Mouse (Mus musculus): Measurements from ENCODE around the gene Cep350. TPM values are rescaled to one million over a fixed set of nuclear protein-coding genes. Genes with fewer than 3 reads are reported as not detected.

Gene Cep350
- polyA plus RNA-seq, 1 experiment = 3.4 TPM

DNA sequence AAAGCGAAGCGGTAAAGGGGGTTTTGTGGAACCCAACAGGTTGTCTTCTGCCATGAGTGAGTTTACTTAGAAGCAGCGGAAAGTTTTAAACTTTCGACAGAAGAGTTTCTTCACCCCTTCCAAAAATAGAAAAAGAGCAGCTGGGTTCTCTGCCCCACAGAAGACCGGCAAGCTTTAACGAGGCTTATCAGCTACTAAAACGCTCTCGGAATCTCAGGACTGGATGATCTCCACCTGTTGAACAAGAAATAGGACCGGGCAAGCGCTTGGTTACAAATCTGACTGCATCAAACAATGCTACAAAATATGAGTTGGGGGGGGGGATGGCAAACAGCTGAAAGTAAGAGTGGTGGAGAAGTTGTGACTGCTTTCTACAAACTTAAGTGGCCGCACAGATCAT lies 17.3 kb upstream of the Cep350 start:
- Histone ChIP-seq H3K36me3 (ENCODE audit: control insufficient read depth, insufficient read depth) (no peaks in the 10 kb centered on the region), H3ac (ENCODE audit: control insufficient read depth, insufficient read length) (no peak overlapping the region), H3K4me2 (ENCODE audit: low read depth) (peak overlapping the region; percentile 21), H3K4me3 (no peak overlapping the region), H3K27me3 (ENCODE audit: control insufficient read depth, insufficient read depth, insufficient read length) (no peaks in the 10 kb centered on the region), H3K79me2 (ENCODE audit: control insufficient read depth, insufficient read depth) (no peaks in the 10 kb centered on the region)
- TF ChIP-seq POLR2A (IDR thresholded peaks at IDR 0.05; ENCODE audit: insufficient read length, low read depth) = no peak
- no peak for TF ChIP-seq TCF12 (IDR thresholded peaks at IDR 0.05; ENCODE audit: insufficient read depth, poor library complexity, severe bottlenecking)
- TF ChIP-seq E2F4 (IDR thresholded peaks at IDR 0.05; ENCODE audit: insufficient read depth) = no peak
- no peak for TF ChIP-seq TCF3 (IDR thresholded peaks at IDR 0.05; ENCODE audit: insufficient read length, low read depth)
- no peak for TF ChIP-seq MYOG (IDR thresholded peaks at IDR 0.05; ENCODE audit: control insufficient read depth in 1 of 3, insufficient read depth in 1 of 3, insufficient read length in 2 of 3, low read depth in 2 of 3)

DNA sequence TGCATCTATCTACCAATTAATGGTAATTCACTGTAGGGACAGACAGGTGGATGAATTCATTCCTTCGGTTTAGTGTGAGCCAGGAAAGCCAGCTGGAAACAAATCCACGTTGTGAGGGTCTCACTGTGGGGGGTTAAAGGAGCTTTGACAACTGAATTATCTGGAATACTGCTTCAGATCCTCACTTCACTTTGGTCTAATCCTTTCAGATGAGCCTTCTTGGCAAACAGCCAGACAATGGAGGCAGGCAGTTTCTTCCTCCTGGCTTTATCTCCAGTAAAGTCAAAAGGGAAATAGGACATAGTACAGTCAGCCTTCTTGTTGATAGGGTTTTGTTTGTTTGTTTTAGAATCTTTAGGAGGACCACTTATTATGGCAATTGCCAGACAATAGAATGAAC lies 16.3 kb upstream of the Cep350 start:
- Histone ChIP-seq H3K4me2 (ENCODE audit: low read depth) (no peak overlapping the region), H3K27me3 (ENCODE audit: control insufficient read depth, insufficient read depth, insufficient read length) (no peaks in the 10 kb centered on the region), H3K79me2 (ENCODE audit: control insufficient read depth, insufficient read depth) (no peaks in the 10 kb centered on the region), H3K36me3 (ENCODE audit: control insufficient read depth, insufficient read depth) (no peaks in the 10 kb centered on the region), H3K4me3 (no peak overlapping the region), H3ac (ENCODE audit: control insufficient read depth, insufficient read length) (no peak overlapping the region)
- TF ChIP-seq CEBPB (IDR thresholded peaks at IDR 0.05; ENCODE audit: insufficient read depth, poor library complexity, severe bottlenecking) = no peak
- TF ChIP-seq SRF (IDR thresholded peaks at IDR 0.05; ENCODE audit: control insufficient read depth, insufficient read length, low read depth) = no peak
- no peak for TF ChIP-seq USF1 (IDR thresholded peaks at IDR 0.05; ENCODE audit: low read depth)
- TF ChIP-seq TCF12 (IDR thresholded peaks at IDR 0.05; ENCODE audit: insufficient read depth, poor library complexity, severe bottlenecking) = no peak
- TF ChIP-seq POLR2A (IDR thresholded peaks at IDR 0.05; ENCODE audit: insufficient read length, low read depth) = no peak
- TF ChIP-seq MYOD1 (IDR thresholded peaks at IDR 0.05; ENCODE audit: control insufficient read depth in 1 of 3, insufficient read length in 2 of 3, low read depth in 2 of 3) = no peak
- no peak for TF ChIP-seq MYOG (IDR thresholded peaks at IDR 0.05; ENCODE audit: control insufficient read depth in 1 of 3, insufficient read depth in 1 of 3, insufficient read length in 2 of 3, low read depth in 2 of 3)

DNA sequence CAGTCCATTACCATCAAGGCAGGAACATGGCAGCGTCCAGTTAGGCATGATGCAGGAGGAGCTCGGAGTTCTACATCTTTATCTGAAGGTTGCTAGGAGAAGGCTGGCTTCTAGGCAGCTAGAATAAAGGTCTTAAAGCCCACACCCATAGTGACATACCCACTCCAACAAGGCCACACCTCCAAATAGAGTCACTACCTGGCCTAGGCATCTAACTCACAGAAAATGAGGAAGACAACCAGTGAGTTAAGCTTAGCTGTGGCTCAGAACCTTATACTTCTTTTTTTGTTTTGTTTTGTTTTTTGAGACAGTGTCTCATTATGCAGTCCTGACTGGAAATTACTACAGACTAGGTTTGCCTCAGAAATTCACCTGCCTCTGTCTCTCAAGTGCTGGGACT lies 14.6 kb upstream of the Cep350 start:
- TF ChIP-seq SRF (IDR thresholded peaks at IDR 0.05; ENCODE audit: control insufficient read depth, insufficient read length, low read depth) = no peak
- no peak for TF ChIP-seq MYOG (IDR thresholded peaks at IDR 0.05; ENCODE audit: control insufficient read depth in 1 of 3, insufficient read depth in 1 of 3, insufficient read length in 2 of 3, low read depth in 2 of 3)
- TF ChIP-seq USF1 (IDR thresholded peaks at IDR 0.05; ENCODE audit: low read depth) = no peak
- TF ChIP-seq TCF3 (IDR thresholded peaks at IDR 0.05; ENCODE audit: insufficient read length, low read depth) = no peak
- TF ChIP-seq MAX (IDR thresholded peaks at IDR 0.05; ENCODE audit: low read depth) = no peak
- TF ChIP-seq TCF12 (IDR thresholded peaks at IDR 0.05; ENCODE audit: insufficient read depth, poor library complexity, severe bottlenecking) = no peak
- no peak for TF ChIP-seq POLR2AphosphoS2 (IDR thresholded peaks at IDR 0.05; ENCODE audit: insufficient read length, low read depth)
- TF ChIP-seq E2F4 (IDR thresholded peaks at IDR 0.05; ENCODE audit: insufficient read depth) = no peak
- no peak for TF ChIP-seq MYOD1 (IDR thresholded peaks at IDR 0.05; ENCODE audit: control insufficient read depth in 1 of 3, insufficient read length in 2 of 3, low read depth in 2 of 3)
- no peak for TF ChIP-seq CEBPB (IDR thresholded peaks at IDR 0.05; ENCODE audit: insufficient read depth, poor library complexity, severe bottlenecking)
- no peak for TF ChIP-seq POLR2A (IDR thresholded peaks at IDR 0.05; ENCODE audit: insufficient read length, low read depth)
- no peak for TF ChIP-seq REST (IDR thresholded peaks at IDR 0.05; ENCODE audit: insufficient read depth, insufficient read length)
- H3K4me3 ChIP-seq = no peak overlapping the region
- H3K27me3 ChIP-seq (ENCODE audit: control insufficient read depth, insufficient read depth, insufficient read length) = no peaks in the 10 kb centered on the region
- no peaks in the 10 kb centered on the region for H3K79me2 ChIP-seq (ENCODE audit: control insufficient read depth, insufficient read depth)
- H3ac ChIP-seq (ENCODE audit: control insufficient read depth, insufficient read length) = no peak overlapping the region
- no peaks in the 10 kb centered on the region for H3K36me3 ChIP-seq (ENCODE audit: control insufficient read depth, insufficient read depth)
- no peak overlapping the region for H3K4me2 ChIP-seq (ENCODE audit: low read depth)

DNA sequence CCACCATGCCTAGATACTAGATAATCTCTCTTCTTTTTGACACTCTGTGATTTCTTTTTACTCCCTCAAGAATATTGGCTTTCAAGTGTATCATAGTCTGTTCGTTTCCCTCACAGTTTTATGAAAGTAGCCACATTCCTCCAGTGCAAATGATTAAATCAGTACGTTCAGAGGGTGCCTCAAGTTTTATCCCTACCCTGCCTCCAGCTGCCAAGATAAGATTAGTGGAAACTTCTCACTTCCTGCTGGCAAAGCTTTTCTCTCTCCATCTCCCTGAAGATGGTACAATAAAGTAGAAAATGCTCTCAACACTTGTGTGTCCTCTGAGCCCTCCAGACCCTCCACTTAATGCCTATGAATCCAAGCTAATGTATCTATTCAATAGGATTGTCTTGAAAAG lies 1.9 kb upstream of the Cep350 start:
- Histone ChIP-seq H3K27me3 (ENCODE audit: control insufficient read depth, insufficient read depth, insufficient read length) (peaks cover 5% of the 10 kb centered on the region), H3K4me3 (no peak overlapping the region)

More for the DNA sequence above, 1.9 kb upstream of the Cep350 start:
- H3K4me2 ChIP-seq (ENCODE audit: low read depth) = no peak overlapping the region
- H3K79me2 ChIP-seq (ENCODE audit: control insufficient read depth, insufficient read depth) = peaks cover 27% of the 10 kb centered on the region
- H3K36me3 ChIP-seq (ENCODE audit: control insufficient read depth, insufficient read depth) = no peaks in the 10 kb centered on the region
- TF ChIP-seq CEBPB (IDR thresholded peaks at IDR 0.05; ENCODE audit: insufficient read depth, poor library complexity, severe bottlenecking) (no peak), SRF (IDR thresholded peaks at IDR 0.05; ENCODE audit: control insufficient read depth, insufficient read length, low read depth) (no peak), USF1 (IDR thresholded peaks at IDR 0.05; ENCODE audit: low read depth) (no peak), TCF3 (IDR thresholded peaks at IDR 0.05; ENCODE audit: insufficient read length, low read depth) (no peak), MYOG (IDR thresholded peaks at IDR 0.05; ENCODE audit: control insufficient read depth in 1 of 3, insufficient read depth in 1 of 3, insufficient read length in 2 of 3, low read depth in 2 of 3) (no peak), REST (IDR thresholded peaks at IDR 0.05; ENCODE audit: insufficient read depth, insufficient read length) (no peak), POLR2A (IDR thresholded peaks at IDR 0.05; ENCODE audit: insufficient read length, low read depth) (no peak), TCF12 (IDR thresholded peaks at IDR 0.05; ENCODE audit: insufficient read depth, poor library complexity, severe bottlenecking) (no peak), MAX (IDR thresholded peaks at IDR 0.05; ENCODE audit: low read depth) (no peak), MYOD1 (IDR thresholded peaks at IDR 0.05; ENCODE audit: control insufficient read depth in 1 of 3, insufficient read length in 2 of 3, low read depth in 2 of 3) (no peak), POLR2AphosphoS2 (IDR thresholded peaks at IDR 0.05; ENCODE audit: insufficient read length, low read depth) (no peak), E2F4 (IDR thresholded peaks at IDR 0.05; ENCODE audit: insufficient read depth) (no peak)
- no peak overlapping the region for H3ac ChIP-seq (ENCODE audit: control insufficient read depth, insufficient read length)

All from myocyte (in vitro differentiated cells).